Mouse (Mus musculus) limb, embryonic 13.5 days (tissue): ENCODE results near the gene Vwf. TPM values are rescaled to one million over a fixed set of nuclear protein-coding genes. Genes with fewer than 3 reads are reported as not detected.
A peak's percentile ranks its signal among the peaks of the same experiment; 100 is the strongest.

Experiments
- ATAC-seq: fragments of 200-750 bp; cut with Nextera tagmentation; 2 replicates; pipeline ENCODE4 v1.8.0; 2017; ENCODE audit warnings: low read depth, moderate number of reproducible peaks, moderate TSS enrichment; ENCODE audit not compliant: low FRiP score
- H3K27ac ChIP-seq: fragments of 300-500 bp; sonication (generic); 2 replicates; pipeline ENCODE4 v1.5.1; 2015; ENCODE audit warnings: inconsistent platforms, mild to moderate bottlenecking, moderate library complexity
- H3K27me3 ChIP-seq: fragments of 300-500 bp; sonication (generic); 2 replicates; pipeline ENCODE4 v1.6.1; 2015; ENCODE audit warnings: mild to moderate bottlenecking, inconsistent platforms
- H3K36me3 ChIP-seq: fragments of 300-500 bp; sonication (generic); 2 replicates; pipeline ENCODE4 v1.6.1; 2015; ENCODE audit warnings: inconsistent platforms, mild to moderate bottlenecking, moderate library complexity
- H3K4me1 ChIP-seq: fragments of 300-500 bp; sonication (generic); 2 replicates; pipeline ENCODE4 v1.6.1; 2015; ENCODE audit warnings: inconsistent platforms
- H3K4me2 ChIP-seq: fragments of 300-500 bp; sonication (generic); replicated peaks from 2 replicates; pipeline ENCODE4 v1.6.1; 2015; ENCODE audit warnings: inconsistent platforms, mild to moderate bottlenecking, moderate library complexity
- H3K4me3 ChIP-seq: fragments of 300-500 bp; sonication (generic); 2 replicates; pipeline ENCODE4 v1.5.1; 2015; ENCODE audit warnings: moderate library complexity, mild to moderate bottlenecking, inconsistent platforms
- H3K9ac ChIP-seq: fragments of 300-500 bp; sonication (generic); 2 replicates; pipeline ENCODE4 v1.6.1; 2015; ENCODE audit warnings: mild to moderate bottlenecking, inconsistent platforms
- H3K9me3 ChIP-seq: fragments of 300-500 bp; sonication (generic); 2 replicates; pipeline ENCODE4 v1.6.1; 2016; ENCODE audit warnings: inconsistent platforms
- WGBS: fragments of 180-500 bp; shearing (Covaris S2); methylation state at CpG from one replicate; pipeline ENCODE4 v1.1.7; 2015; 5-methylcytosine and 5-hydroxymethylcytosine counted together
- polyA plus RNA-seq: library from polyadenylated mRNA; unstranded; fragments of >200 nt; fragmentation: Nextera tagmentation; extraction: Ambion mirVana; gene quantifications from 2 replicates; pipeline ENCODE4 v1.2.1, GENCODE M21; 2015

Gene Vwf
- polyA plus RNA-seq = 6.7 and 6.9 TPM in 2 replicates

GRCm38 (mm10) chr6:125546474-125546873 is at the start of gene Vwf:
Gene Vwf (plus strand): TSS chr6:125546774.
- Histone ChIP-seq H3K9me3 (no peaks in the 10 kb centered on the region; the same call in 1 of the 2 replicates), H3K4me1 (no peaks in the 10 kb centered on the region), H3K36me3 (no peaks in the 10 kb centered on the region), H3K27ac (no peak within 1 kb of the TSS), H3K4me3 (no peak within 1 kb of the TSS), H3K9ac (no peak within 1 kb of the TSS), H3K27me3 (no peaks in the 10 kb centered on the region), H3K4me2 (no peak within 1 kb of the TSS)
- WGBS = 89% methylated on average over 6 of the region's 6 CpGs
- no peak for ATAC-seq

DNA sequence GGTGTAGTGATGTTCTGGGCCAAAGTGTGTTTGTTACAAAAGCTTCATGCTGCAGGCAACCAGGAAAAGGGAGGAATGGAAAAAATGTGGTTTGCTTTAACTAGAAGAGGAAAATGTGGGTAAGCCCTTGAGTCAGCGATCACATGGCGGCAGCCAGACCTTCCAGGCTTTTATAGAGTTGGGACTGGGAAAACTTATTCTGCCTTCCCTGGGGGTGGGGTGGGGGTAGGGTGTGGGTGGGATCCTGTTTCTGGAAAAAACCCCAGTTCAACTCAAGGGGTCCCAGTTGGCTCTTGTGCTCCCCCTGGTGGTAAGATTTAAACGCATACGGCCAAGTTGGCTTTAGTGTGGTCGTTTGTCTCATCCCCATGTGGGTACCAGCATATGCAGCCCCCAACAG is 48.5 kb upstream of the Vwf start:
- peaks cover 28% of the 10 kb centered on the region for H3K4me1 ChIP-seq
- peaks cover 6% of the 10 kb centered on the region; the same call in 1 of the 2 replicates for H3K27me3 ChIP-seq
- no peak overlapping the region for H3K4me2 ChIP-seq
- H3K36me3 ChIP-seq = no peaks in the 10 kb centered on the region
- 12% methylated on average over 5 of the region's 5 CpGs for WGBS
- ATAC-seq = peak; percentile 62
- no peaks in the 10 kb centered on the region for H3K9me3 ChIP-seq
- peak overlapping the region; percentile 79 for H3K27ac ChIP-seq
- H3K9ac ChIP-seq = no peak overlapping the region
- H3K4me3 ChIP-seq = no peak overlapping the region

GRCm38 (mm10) chr6:125503186-125503802 is 43.3 kb upstream of the Vwf start:
- Histone ChIP-seq H3K4me2 (no peak overlapping the region), H3K9ac (no peak overlapping the region), H3K36me3 (no peaks in the 10 kb centered on the region), H3K27ac (no peak overlapping the region), H3K9me3 (no peaks in the 10 kb centered on the region), H3K27me3 (no peaks in the 10 kb centered on the region), H3K4me3 (no peak overlapping the region), H3K4me1 (no peaks in the 10 kb centered on the region)
- ATAC-seq = no peak
- 82% methylated on average over 11 of the region's 11 CpGs for WGBS

DNA sequence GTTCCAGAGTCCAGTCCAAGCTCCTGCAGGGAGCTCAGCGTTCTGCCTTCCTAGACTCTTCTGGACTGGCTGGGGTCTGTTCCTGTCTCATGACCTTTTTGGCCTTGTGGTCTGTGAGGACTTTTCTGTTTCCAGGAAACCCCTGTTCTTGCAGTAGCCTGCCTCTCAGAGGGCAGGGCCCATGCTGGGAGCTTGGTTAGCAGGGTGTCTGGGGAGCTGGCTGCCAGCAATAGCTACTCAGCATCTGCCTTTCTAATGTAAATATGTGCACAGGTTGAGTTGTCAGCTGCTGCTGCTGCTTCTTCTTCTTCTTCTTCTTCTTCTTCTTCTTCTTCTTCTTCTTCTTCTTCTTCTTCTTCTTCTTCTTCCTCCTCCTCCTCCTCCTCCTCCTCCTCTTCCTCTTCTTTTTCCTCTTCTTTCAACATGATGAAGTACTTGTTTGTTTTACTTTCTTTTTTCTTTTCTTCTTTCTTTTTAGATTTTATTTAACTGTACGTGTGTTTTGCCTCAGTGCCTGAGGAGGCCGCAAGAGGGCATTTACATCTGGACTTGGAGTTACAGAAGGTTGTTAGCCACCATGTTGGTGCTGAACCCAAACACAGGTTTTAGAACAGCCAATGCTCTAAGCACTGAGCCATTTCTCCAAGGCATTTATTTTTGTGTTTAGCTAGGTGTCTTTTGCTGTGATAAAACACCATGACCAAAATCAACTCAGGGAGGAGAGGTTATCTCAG is 41.8 kb upstream of the Vwf start:
- WGBS = 35% methylated on average over 3 of the region's 3 CpGs
- Histone ChIP-seq H3K9me3 (no peaks in the 10 kb centered on the region), H3K4me2 (no peak overlapping the region), H3K4me3 (no peak overlapping the region), H3K27me3 (no peaks in the 10 kb centered on the region), H3K36me3 (no peaks in the 10 kb centered on the region), H3K27ac (no peak overlapping the region), H3K9ac (no peak overlapping the region), H3K4me1 (no peaks in the 10 kb centered on the region)
- no peak for ATAC-seq

GRCm38 (mm10) chr6:125506427-125506826 is 40.1 kb upstream of the Vwf start:
- no peak overlapping the region for H3K4me2 ChIP-seq
- no peaks in the 10 kb centered on the region for H3K9me3 ChIP-seq
- 92% methylated on average over 4 of the region's 4 CpGs for WGBS
- ATAC-seq = no peak
- H3K9ac ChIP-seq = no peak overlapping the region
- no peaks in the 10 kb centered on the region for H3K36me3 ChIP-seq
- no peak overlapping the region for H3K4me3 ChIP-seq
- H3K27me3 ChIP-seq = no peaks in the 10 kb centered on the region
- H3K4me1 ChIP-seq = peaks cover 11% of the 10 kb centered on the region
- H3K27ac ChIP-seq = no peak overlapping the region

- H3K36me3 ChIP-seq = no peaks in the 10 kb centered on the region
- H3K27ac ChIP-seq = no peak overlapping the region
- H3K9me3 ChIP-seq = no peaks in the 10 kb centered on the region
- H3K9ac ChIP-seq = no peak overlapping the region
- H3K4me2 ChIP-seq = no peak overlapping the region
- 79% methylated on average over 3 of the region's 3 CpGs for WGBS
- H3K4me1 ChIP-seq = peaks cover 17% of the 10 kb centered on the region
- ATAC-seq = no peak
- H3K27me3 ChIP-seq = no peaks in the 10 kb centered on the region
- no peak overlapping the region for H3K4me3 ChIP-seq
Measured at GRCm38 (mm10) chr6:125509783-125510182, 36.8 kb upstream of the Vwf start.

- ATAC-seq = no peak
- Histone ChIP-seq H3K27me3 (no peaks in the 10 kb centered on the region), H3K9me3 (no peaks in the 10 kb centered on the region), H3K4me3 (no peak overlapping the region), H3K4me2 (no peak overlapping the region), H3K4me1 (peaks cover 17% of the 10 kb centered on the region), H3K27ac (no peak overlapping the region), H3K36me3 (no peaks in the 10 kb centered on the region), H3K9ac (no peak overlapping the region)
Measured at GRCm38 (mm10) chr6:125510645-125511044, 35.9 kb upstream of the Vwf start.

DNA sequence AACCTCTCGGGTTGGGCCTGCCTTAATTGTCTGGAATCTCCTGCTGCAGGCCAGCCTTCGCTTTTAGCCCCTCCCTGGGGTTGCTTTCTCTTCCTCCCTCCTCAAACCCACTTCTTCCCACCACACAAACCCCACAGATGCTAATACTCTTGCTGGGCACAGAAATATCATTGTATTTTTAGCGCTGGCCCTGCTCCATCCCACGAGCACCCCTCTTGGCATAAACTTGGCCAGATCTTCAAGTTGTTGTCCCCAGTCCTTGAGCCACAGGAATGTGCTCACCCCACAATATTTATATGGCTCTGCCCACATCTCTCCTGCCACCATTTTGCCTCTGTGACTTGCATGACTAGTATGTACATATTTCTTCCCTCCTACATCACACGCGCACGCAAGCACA is 35.4 kb upstream of the Vwf start:
- peak; percentile 15; the same call in 1 of the 2 replicates for ATAC-seq
- H3K9ac ChIP-seq = no peak overlapping the region
- WGBS = 72% methylated on average over 7 of the region's 7 CpGs
- H3K4me2 ChIP-seq = no peak overlapping the region
- H3K9me3 ChIP-seq = no peaks in the 10 kb centered on the region
- peaks cover 17% of the 10 kb centered on the region for H3K4me1 ChIP-seq
- H3K27ac ChIP-seq = no peak overlapping the region
- H3K27me3 ChIP-seq = no peaks in the 10 kb centered on the region
- H3K36me3 ChIP-seq = no peaks in the 10 kb centered on the region
- no peak overlapping the region for H3K4me3 ChIP-seq

DNA sequence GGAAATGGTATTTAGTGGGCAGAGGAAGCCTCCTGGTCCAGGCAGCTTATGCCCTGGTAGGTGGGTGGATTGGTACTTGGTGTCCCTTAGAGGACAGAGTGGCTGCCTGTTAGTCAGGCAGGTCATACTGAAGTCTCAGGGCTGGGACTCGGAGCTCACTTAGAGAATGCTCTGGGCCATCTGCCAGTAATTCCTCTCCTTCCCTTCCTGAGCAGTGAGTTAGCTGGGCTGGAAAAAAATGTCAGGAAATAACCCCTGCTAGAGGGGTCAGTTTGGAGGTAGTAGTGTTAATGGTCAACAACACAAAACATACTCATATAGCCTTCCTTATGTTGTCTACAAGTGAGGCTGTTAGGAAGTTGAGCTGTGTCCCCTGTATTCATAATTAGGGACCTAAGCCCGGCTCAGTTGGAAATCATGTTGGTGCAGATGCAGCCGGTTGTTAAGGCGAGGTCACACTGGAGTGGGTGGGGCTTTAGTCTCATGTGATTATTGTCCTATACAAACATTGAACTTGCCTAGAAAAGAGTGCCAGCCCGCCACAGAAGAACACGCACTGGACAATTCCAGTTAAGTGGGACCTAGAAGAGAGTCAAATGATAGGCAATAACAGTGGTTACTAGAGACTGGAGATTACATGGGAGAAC is 33.5 kb upstream of the Vwf start:
- WGBS = 52% methylated on average over 6 of the region's 6 CpGs
- Histone ChIP-seq H3K4me2 (no peak overlapping the region), H3K9ac (no peak overlapping the region), H3K27me3 (no peaks in the 10 kb centered on the region), H3K4me3 (no peak overlapping the region), H3K36me3 (no peaks in the 10 kb centered on the region), H3K27ac (no peak overlapping the region; the same call in 1 of the 2 replicates), H3K4me1 (peaks cover 17% of the 10 kb centered on the region), H3K9me3 (no peaks in the 10 kb centered on the region)
- no peak for ATAC-seq

- no peaks in the 10 kb centered on the region for H3K36me3 ChIP-seq
Measured at GRCm38 (mm10) chr6:125515503-125516315, 30.9 kb upstream of the Vwf start.

GRCm38 (mm10) chr6:125521558-125522193 is 24.9 kb upstream of the Vwf start:
- H3K4me1 ChIP-seq = 0 out of 2 replicates have a peak, but pooled peaks cover 5% of the 10 kb centered on the region
- H3K4me3 ChIP-seq = no peak overlapping the region
- H3K9me3 ChIP-seq = no peaks in the 10 kb centered on the region
- no peak overlapping the region for H3K9ac ChIP-seq
- ATAC-seq = no peak
- 42% methylated on average over 5 of the region's 5 CpGs for WGBS
- no peaks in the 10 kb centered on the region for H3K36me3 ChIP-seq
- H3K4me2 ChIP-seq = no peak overlapping the region
- H3K27ac ChIP-seq = no peak overlapping the region
- no peaks in the 10 kb centered on the region for H3K27me3 ChIP-seq

More at GRCm38 (mm10) chr6:125515503-125516315, 30.9 kb upstream of the Vwf start:
- no peaks in the 10 kb centered on the region for H3K9me3 ChIP-seq
- WGBS = 82% methylated on average over 11 of the region's 11 CpGs
- H3K9ac ChIP-seq = no peak overlapping the region
- H3K4me1 ChIP-seq = peaks cover 10% of the 10 kb centered on the region
- no peak overlapping the region for H3K4me2 ChIP-seq
- H3K4me3 ChIP-seq = no peak overlapping the region
- no peak; the same call in 1 of the 2 replicates for ATAC-seq
- no peak overlapping the region for H3K27ac ChIP-seq
- no peaks in the 10 kb centered on the region for H3K27me3 ChIP-seq
